Mouse (Mus musculus) adrenal gland, adult 18-20 months (tissue): ENCODE measurements around the gene Atp12a. TPM values are rescaled to one million over a fixed set of nuclear protein-coding genes. Genes with fewer than 3 reads are reported as not detected.

Experiments
- DNase-seq, 2 experiments: peaks; one replicate each; pipeline ENCODE4 v3.0.0; 2021 to 2022; ENCODE audit warnings: low spot score in 2 of 2
- total RNA-seq, 2 experiments: library from RNA; stranded (reverse); gene quantifications; 1 replicate in 1 of 2; 2 replicates in 1 of 2; pipeline ENCODE4 v1.2.3; 2021

Atp12a gene
- total RNA-seq, 2 experiments from 2014 or later, result 0.32 to 1.4 TPM

DNA sequence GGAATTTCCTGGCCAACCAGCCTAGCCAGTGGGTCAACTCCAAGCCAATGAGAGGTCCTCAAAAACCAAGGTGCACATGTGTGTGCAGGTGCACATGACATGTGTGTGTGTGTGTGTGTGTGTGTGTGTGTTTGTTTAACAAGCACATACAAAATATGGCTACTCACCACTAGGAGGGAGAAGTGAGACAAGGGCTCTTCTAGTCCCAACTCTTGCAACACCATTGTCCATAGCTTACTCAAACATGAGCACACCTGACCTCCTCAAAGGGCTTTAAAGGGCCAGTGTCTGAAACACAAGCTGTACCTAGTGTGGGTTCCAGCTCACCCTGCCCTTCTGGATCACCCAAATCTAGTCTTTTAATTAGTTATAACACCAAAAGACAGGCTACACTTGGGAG, 12.9 kb downstream of the Atp12a start:
- DNase-seq, result no peak

DNA sequence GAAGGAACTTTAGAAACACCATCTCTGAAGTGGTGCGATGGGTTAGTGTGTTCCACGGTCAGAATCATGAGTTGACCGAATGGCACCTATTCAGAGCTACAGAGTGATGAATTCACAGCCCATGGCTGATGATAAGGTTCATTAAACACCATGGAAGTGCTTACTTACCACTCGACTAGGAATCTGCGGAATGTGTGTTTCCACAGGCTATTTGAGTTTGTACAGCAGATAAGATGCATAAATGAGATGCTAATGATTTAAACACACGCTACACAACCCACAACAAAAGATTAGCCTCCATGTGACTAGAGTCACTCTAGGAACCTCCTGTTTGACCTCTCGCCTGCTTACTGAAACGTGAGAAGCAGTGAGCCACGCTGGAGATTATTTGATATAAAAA, 14.5 kb downstream of the Atp12a start:
- DNase-seq, result no peak

DNA sequence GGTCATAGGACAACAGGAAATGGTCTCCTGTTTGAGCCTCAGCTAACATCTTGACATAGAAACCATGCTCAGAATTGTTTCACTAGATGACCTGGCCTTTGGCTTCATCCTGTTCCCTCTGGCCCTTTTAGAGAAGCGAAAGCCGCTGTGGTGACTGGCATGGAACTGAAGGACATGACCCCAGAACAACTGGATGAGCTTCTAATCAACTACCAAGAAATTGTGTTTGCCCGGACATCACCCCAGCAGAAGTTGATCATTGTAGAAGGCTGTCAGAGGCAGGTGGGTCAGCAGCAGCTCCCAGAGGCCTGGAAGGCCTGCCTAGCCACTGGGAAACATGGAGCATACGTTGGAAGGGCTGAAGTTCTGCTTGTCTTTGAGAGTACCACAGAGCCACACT, 17.5 kb downstream of the Atp12a start:
- no peak for DNase-seq

DNA sequence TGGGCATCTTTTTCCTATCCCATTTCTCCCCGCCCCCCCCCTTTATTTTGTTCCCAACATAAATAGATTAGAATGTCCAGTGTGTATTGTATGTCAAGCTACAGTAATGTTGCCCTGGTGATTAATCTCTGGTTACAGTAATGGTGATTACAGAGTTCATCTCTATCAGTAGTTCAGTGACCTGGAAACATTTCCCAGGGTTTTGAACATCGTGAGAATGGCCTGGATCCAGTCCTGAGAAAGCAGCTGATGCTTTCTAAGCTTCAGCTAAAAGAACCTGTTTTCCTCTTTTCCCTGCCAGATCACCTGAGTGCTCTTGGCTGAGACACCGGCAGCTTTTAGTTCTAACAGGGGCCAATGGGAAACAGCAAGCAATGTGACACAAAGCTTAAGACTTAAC, 25.4 kb downstream of the Atp12a start:
- no peak for DNase-seq

DNA sequence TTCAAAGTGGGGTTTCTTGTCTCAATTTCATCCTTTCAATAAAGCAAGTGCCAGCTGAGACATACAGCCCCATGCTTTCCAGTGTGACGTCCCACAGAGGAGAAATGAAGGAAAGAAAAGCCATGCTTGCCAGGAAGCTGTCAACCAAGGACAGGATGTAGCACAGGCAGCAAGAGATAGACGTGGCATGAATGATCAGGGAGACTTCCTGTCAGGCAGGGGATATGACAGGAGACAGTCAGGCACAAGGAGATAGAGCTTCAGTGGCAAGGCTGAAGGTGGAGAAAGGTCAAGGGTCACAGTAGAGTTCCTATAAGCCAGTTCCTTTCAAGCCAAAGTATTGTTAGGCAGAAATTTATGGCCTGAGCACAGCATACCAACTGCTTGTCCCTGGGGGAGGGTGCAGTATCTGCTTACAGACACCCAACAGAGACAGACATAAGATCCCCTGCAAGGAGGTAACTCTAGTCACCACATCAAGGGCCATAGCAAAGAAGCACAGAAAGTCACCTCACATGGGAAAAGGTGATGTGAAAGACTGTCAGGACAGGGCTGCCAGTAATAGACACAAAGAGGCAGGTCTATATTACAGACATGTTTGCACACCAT, 28.9 kb downstream of the Atp12a start:
- DNase-seq, result no peak

DNA sequence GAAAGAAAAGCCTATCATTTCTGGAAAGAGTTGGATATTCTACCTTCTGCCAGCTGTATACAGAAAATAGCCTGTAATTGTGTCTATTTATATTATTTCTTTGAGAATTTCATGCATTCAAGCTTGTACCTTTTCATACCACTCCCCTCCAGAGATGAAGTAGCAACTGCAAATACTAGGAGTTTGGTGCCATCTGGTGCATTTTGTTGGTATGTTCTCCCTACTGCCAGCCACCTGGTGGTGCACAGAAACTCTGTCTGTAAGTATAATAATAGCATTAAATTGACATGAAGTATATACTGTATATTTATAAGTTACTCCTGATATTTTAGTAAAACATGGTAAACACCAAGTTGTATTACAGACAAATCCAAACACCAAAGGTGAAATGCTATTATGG, 33.1 kb downstream of the Atp12a start:
- peak; percentile 20 to 28 for DNase-seq

DNA sequence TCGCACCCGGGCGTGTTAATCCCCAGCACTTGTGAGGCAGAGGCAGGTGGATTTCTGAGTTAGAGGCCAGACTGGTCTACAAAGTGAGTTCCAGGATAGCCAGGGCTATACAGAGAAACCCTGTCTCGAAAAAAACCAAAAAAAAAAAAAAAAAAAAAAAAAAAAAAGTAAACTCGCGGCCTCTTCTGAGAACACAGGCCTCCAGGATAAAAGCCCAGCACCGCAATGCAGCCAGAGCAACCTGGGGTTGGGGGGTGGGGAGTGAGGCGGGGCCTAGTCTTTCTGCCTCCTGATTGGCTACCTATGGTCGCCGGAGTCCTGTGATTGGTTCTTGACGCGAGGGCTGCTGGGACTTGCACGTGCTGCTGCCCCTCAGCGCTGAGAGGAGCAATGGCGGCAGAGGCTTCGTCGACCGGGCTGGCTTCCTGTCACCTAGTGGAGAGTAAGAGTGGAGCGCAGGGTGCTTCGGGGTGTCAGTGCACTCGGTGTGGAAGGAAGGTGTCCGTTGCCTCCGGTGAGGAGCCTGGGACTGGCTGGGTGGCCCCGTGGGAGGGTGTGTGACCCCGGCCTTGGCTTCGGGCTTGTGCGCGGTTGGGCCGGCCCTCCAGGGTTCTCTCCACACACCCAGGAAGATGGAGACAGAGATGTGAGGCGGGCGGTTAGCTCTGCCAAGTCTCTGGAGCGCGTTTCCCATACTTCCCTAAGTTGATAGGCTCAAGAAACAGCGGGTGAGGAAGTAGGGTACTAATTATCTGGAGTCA, 37.6 kb downstream of the Atp12a start, which contains the start of gene Rnf17:
TSS of gene Rnf17 (plus strand) at position 271 of the 761 bp plus-strand sequence.
- DNase-seq, result no peak

DNA sequence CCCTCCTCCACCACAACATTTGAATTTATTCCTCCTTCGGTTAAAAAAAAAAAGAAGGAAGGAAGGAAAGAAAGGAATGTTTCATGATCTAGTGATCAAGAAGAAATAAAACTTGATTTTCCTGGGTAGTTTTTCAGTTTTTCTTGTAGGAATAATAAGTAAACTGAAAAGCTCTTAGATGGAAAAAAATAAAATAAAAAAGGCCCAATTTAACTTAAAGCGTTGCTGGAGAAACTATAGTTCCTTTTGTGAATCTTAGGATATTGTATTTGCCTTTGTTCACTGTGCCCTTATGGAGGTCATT, 38.2 kb downstream of the Atp12a start:
- no peak for DNase-seq

Other genes with a start within 250 kb of the Atp12a start
- gene Gzme, start 244.4 kb upstream of the Atp12a start, total RNA-seq, result not detected
- not detected for gene Gzmd, start 232.5 kb upstream of the Atp12a start, total RNA-seq
- not detected for gene Gzmg, start 205.5 kb upstream of the Atp12a start, total RNA-seq
- not detected for gene Gzmn, start 190.5 kb upstream of the Atp12a start, total RNA-seq
- gene Gzmf, start 153.7 kb upstream of the Atp12a start, total RNA-seq, result not detected
- gene Gzmc, start 130.4 kb upstream of the Atp12a start, total RNA-seq, result not detected
- gene Gzmb, start 102.8 kb upstream of the Atp12a start, total RNA-seq, result under 1 TPM; 0.42 to 0.99 TPM
- 1 to 10 TPM in 1 of 2 experiments, under 1 TPM in 1; 0.46 to 1.4 TPM for gene Rnf17, start 37.5 kb downstream of the Atp12a start, total RNA-seq
- 1 to 10 TPM; 7.0 to 8.7 TPM for gene Cenpj, start 210.4 kb downstream of the Atp12a start, total RNA-seq
- gene Parp4, start 210.6 kb downstream of the Atp12a start, total RNA-seq, result 10 to 100 TPM; 28.2 to 32.1 TPM